Mouse (Mus musculus) ES-Bruce4 (cell line): Measurements from ENCODE around the gene Cenpq. TPM values are rescaled to one million over a fixed set of nuclear protein-coding genes. Genes with fewer than 3 reads are reported as not detected.

ENCODE experiments used
- H3K27ac ChIP-seq: 2 replicates; pipeline ENCODE4 v1.5.1; 2012; ENCODE audit warnings: low read length, inconsistent platforms; ENCODE audit not compliant: insufficient read depth
- H3K27me3 ChIP-seq: 2 replicates; pipeline ENCODE4 v1.6.1; 2012; ENCODE audit warnings: mild to moderate bottlenecking, low read length, inconsistent platforms; ENCODE audit not compliant: control insufficient read depth, poor library complexity, insufficient read depth, severe bottlenecking
- H3K36me3 ChIP-seq: 2 replicates; pipeline ENCODE4 v1.6.1; 2012; ENCODE audit warnings: inconsistent platforms, mild to moderate bottlenecking, low read length, moderate library complexity; ENCODE audit not compliant: control insufficient read depth, poor library complexity, insufficient read depth, severe bottlenecking
- H3K4me1 ChIP-seq: one replicate; pipeline ENCODE4 v1.8.1; 2011; ENCODE audit warnings: low read length; ENCODE audit not compliant: control insufficient read depth, insufficient read depth
- H3K4me3 ChIP-seq: 2 replicates; pipeline ENCODE4 v1.5.1; 2011; ENCODE audit warnings: low read depth, mild to moderate bottlenecking, low read length
- H3K9ac ChIP-seq: 2 replicates; pipeline ENCODE4 v1.6.1; 2012; ENCODE audit warnings: low read depth, mild to moderate bottlenecking, inconsistent platforms; ENCODE audit not compliant: poor library complexity, severe bottlenecking
- H3K9me3 ChIP-seq: replicated peaks from 2 replicates; pipeline ENCODE4 v1.6.1; 2012; ENCODE audit warnings: mild to moderate bottlenecking, low read length, inconsistent platforms; ENCODE audit not compliant: control insufficient read depth, poor library complexity, insufficient read depth, severe bottlenecking
- CTCF ChIP-seq: IDR thresholded peaks from one replicate; pipeline ENCODE4 v1.8.1; 2011; ENCODE audit warnings: low read depth, low read length
- EP300 ChIP-seq: IDR thresholded peaks from 2 replicates; pipeline ENCODE4 v1.6.1; 2011; ENCODE audit warnings: low read depth, low read length; ENCODE audit not compliant: insufficient read depth
- POLR2A ChIP-seq: IDR thresholded peaks from one replicate; pipeline ENCODE4 v1.8.1; 2011; ENCODE audit warnings: low read length; ENCODE audit not compliant: insufficient read depth
- polyA plus RNA-seq: library from polyadenylated mRNA; stranded (reverse); fragments of >200 nt; gene quantifications from 2 replicates; pipeline ENCODE4 v1.2.4, GENCODE M21; 2011; ENCODE audit warnings: low read depth; ENCODE audit not compliant: missing spikeins, insufficient read depth, insufficient read length

The Cenpq gene
- polyA plus RNA-seq, 1 experiment = 26.4 TPM

DNA sequence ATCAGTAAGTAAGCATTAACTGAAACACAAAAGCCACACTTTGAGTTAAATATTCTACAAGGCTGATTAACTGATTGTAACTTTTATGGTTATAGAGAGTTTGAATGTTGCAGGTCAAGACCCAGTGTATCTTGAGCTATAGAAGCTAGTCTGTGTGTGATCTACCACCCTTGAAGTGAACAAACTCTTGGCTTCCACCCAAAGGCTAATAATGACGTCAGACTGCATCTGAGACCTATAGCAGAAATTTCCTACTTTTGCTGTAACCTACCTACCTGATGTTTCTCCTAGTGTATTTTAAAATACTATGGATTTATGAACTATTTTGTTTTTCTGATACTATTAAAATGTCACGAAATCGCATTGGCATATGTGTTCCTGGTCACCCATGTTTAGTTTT lies 60.1 kb downstream of the Cenpq start:
- Histone ChIP-seq H3K27ac (no peak overlapping the region), H3K4me1 (no peaks in the 10 kb centered on the region), H3K36me3 (no peaks in the 10 kb centered on the region), H3K27me3 (no peaks in the 10 kb centered on the region), H3K9me3 (no peaks in the 10 kb centered on the region), H3K9ac (no peak overlapping the region), H3K4me3 (no peak overlapping the region)
- TF ChIP-seq POLR2A = no peak
- no peak for TF ChIP-seq EP300
- TF ChIP-seq CTCF = no peak

DNA sequence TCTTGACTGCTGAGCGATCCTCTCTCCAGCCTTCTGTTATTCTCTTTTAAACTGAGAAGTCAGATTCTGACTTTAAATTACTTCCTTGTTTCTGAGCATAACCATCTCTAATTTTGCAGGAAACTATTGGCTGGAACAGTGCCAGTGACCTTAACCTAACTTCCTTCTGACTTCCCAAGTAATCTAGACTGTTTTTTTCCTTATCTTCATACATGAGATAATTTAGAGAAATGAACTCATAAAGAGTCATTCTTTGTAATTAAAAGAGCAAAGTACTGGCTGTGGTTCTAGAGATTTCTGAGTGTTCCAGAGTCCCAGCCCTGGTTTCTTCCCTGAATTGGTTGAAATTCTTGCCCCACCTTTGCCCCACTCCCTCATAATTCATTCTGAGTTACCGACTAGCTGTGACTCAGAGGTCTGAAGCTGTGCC lies 61.2 kb downstream of the Cenpq start:
- H3K36me3 ChIP-seq = no peaks in the 10 kb centered on the region
- no peak overlapping the region for H3K4me3 ChIP-seq
- TF ChIP-seq EP300 = no peak
- TF ChIP-seq POLR2A = no peak
- TF ChIP-seq CTCF = no peak
- no peaks in the 10 kb centered on the region for H3K4me1 ChIP-seq
- no peak overlapping the region for H3K27ac ChIP-seq
- H3K9me3 ChIP-seq = no peaks in the 10 kb centered on the region
- no peak overlapping the region for H3K9ac ChIP-seq
- H3K27me3 ChIP-seq = no peaks in the 10 kb centered on the region

Other genes with a start within 250 kb of the Cenpq start
- gene Esp1, start 207.9 kb downstream of the Cenpq start, polyA plus RNA-seq = not detected in 2 replicates
- not detected in 2 replicates for gene Crisp2, start 128.0 kb downstream of the Cenpq start, polyA plus RNA-seq
- not detected in 2 replicates for gene Rhag, start 123.9 kb downstream of the Cenpq start, polyA plus RNA-seq
- gene 9130008F23Rik, start 54.5 kb downstream of the Cenpq start, polyA plus RNA-seq = 6.8 and 8.5 TPM in 2 replicates
- not detected in 2 replicates for gene Glyatl3, start 20.7 kb downstream of the Cenpq start, polyA plus RNA-seq
- gene Mut, start 362 bp downstream of the Cenpq start, polyA plus RNA-seq = 26.4 and 29.5 TPM in 2 replicates